Mouse (Mus musculus) embryonic facial prominence, embryonic 11.5 days (tissue): Measurements from ENCODE around the gene Terb1. TPM values are rescaled to one million over a fixed set of nuclear protein-coding genes. Genes with fewer than 3 reads are reported as not detected.

ENCODE experiments used
- ATAC-seq: fragments of 200-750 bp; cut with Nextera tagmentation; replicated peaks from 2 replicates; pipeline ENCODE4 v1.8.0; 2017; ENCODE audit warnings: low read depth; ENCODE audit not compliant: insufficient number of reproducible peaks, low FRiP score, low TSS enrichment
- DNase-seq: peaks from one replicate; pipeline ENCODE4 v3.0.0-alpha.2; 2015; ENCODE audit warnings: low spot score
- H3K27ac ChIP-seq: fragments of 300-500 bp; sonication (generic); replicated peaks from 2 replicates; pipeline ENCODE4 v1.5.1; 2014; ENCODE audit warnings: mild to moderate bottlenecking, low read depth, low read length, control low read depth
- H3K27me3 ChIP-seq: fragments of 300-500 bp; sonication (generic); 2 replicates; pipeline ENCODE4 v1.6.1; 2014; ENCODE audit warnings: mild to moderate bottlenecking, low read length, moderate library complexity, mixed read lengths; ENCODE audit not compliant: control insufficient read depth, insufficient read depth
- H3K36me3 ChIP-seq: fragments of 300-500 bp; sonication (generic); replicated peaks from 2 replicates; pipeline ENCODE4 v1.6.1; 2014; ENCODE audit warnings: low read depth, mild to moderate bottlenecking, low read length, moderate library complexity, mixed read lengths; ENCODE audit not compliant: control insufficient read depth, insufficient read depth
- H3K4me1 ChIP-seq: fragments of 300-500 bp; sonication (generic); 2 replicates; pipeline ENCODE4 v1.6.1; 2014; ENCODE audit warnings: low read length, mixed read lengths; ENCODE audit not compliant: control insufficient read depth, insufficient read depth
- H3K4me2 ChIP-seq: fragments of 300-500 bp; sonication (generic); 2 replicates; pipeline ENCODE4 v1.6.1; 2014; ENCODE audit warnings: low read depth, mild to moderate bottlenecking, control low read depth, low read length, moderate library complexity
- H3K4me3 ChIP-seq: fragments of 300-500 bp; sonication (generic); 2 replicates; pipeline ENCODE4 v1.5.1; 2014; ENCODE audit warnings: low read depth, low read length, control low read depth
- H3K9ac ChIP-seq: fragments of 300-500 bp; sonication (generic); replicated peaks from 2 replicates; pipeline ENCODE4 v1.6.1; 2014; ENCODE audit warnings: mild to moderate bottlenecking, control low read depth, low read length
- H3K9me3 ChIP-seq: fragments of 300-500 bp; sonication (generic); replicated peaks from 2 replicates; pipeline ENCODE4 v1.6.1; 2016; ENCODE audit warnings: mild to moderate bottlenecking, low read length, inconsistent platforms, mixed read lengths; ENCODE audit not compliant: control insufficient read depth
- WGBS: fragments of 180-500 bp; shearing (Covaris S2); extraction: QIAGEN DNeasy Blood & Tissue Kit; methylation state at CpG from one replicate; pipeline ENCODE4 v1.1.7; 2014; 5-methylcytosine and 5-hydroxymethylcytosine counted together
- polyA plus RNA-seq: library from polyadenylated mRNA; unstranded; fragments of >200 nt; fragmentation: Nextera tagmentation; extraction: Ambion mirVana; gene quantifications from 2 replicates; pipeline ENCODE4 v1.2.1, GENCODE M21; 2014

Terb1 gene
- polyA plus RNA-seq, 1 experiment from 2014 or later = 0.39 TPM

- Histone ChIP-seq H3K4me1 (no peaks in the 10 kb centered on the region), H3K9me3 (no peaks in the 10 kb centered on the region), H3K9ac (no peak overlapping the region), H3K27ac (no peak overlapping the region), H3K4me2 (no peak overlapping the region), H3K4me3 (no peak overlapping the region), H3K36me3 (peaks cover 5% of the 10 kb centered on the region), H3K27me3 (no peaks in the 10 kb centered on the region)
- ATAC-seq (no peak), DNase-seq (no peak)
- 77% methylated on average over 6 of the region's 6 CpGs for WGBS
Measured at GRCm38 (mm10) chr8:104416022-104416421, 93.7 kb downstream of the Terb1 start.

DNA sequence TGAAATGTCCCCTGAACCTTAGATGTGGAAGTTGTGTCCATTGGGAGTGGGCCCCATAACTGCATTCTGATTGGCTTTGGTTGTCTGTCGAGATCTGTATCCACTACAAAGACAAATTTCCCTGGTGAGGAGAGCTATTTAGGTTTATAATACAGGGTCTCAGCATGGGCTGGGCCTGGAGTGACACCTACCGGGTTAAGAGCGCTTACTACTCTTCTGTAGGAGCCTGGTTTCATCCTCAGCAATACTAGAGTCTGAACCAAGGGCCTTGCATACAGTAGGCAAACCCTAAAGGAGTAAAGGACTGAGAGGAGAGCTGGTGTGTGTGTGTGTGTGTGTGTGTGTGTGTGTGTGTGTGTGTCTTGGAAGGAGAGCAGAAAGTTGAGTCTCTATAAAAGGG is 95.5 kb downstream of the Terb1 start:
- H3K9ac ChIP-seq = no peak overlapping the region
- ATAC-seq (no peak), DNase-seq (no peak)
- no peaks in the 10 kb centered on the region for H3K9me3 ChIP-seq
- 56% methylated on average over 3 of the region's 3 CpGs for WGBS
- H3K4me2 ChIP-seq = no peak overlapping the region
- peaks cover 5% of the 10 kb centered on the region for H3K36me3 ChIP-seq
- no peaks in the 10 kb centered on the region for H3K27me3 ChIP-seq
- no peak overlapping the region for H3K27ac ChIP-seq
- no peak overlapping the region for H3K4me3 ChIP-seq
- H3K4me1 ChIP-seq = no peaks in the 10 kb centered on the region

- H3K4me1 ChIP-seq = no peaks in the 10 kb centered on the region
- 83% methylated on average over 4 of the region's 4 CpGs for WGBS
- no peaks in the 10 kb centered on the region for H3K27me3 ChIP-seq
- no peak overlapping the region for H3K27ac ChIP-seq
- H3K36me3 ChIP-seq = peaks cover 5% of the 10 kb centered on the region
- DNase-seq (no peak), ATAC-seq (0 out of 2 replicates have a peak, but pooled peaks have one; percentile 42)
- H3K9me3 ChIP-seq = no peaks in the 10 kb centered on the region
- H3K9ac ChIP-seq = no peak overlapping the region
- no peak overlapping the region for H3K4me2 ChIP-seq
- H3K4me3 ChIP-seq = no peak overlapping the region
Measured at GRCm38 (mm10) chr8:104413770-104414169, 95.9 kb downstream of the Terb1 start.

DNA sequence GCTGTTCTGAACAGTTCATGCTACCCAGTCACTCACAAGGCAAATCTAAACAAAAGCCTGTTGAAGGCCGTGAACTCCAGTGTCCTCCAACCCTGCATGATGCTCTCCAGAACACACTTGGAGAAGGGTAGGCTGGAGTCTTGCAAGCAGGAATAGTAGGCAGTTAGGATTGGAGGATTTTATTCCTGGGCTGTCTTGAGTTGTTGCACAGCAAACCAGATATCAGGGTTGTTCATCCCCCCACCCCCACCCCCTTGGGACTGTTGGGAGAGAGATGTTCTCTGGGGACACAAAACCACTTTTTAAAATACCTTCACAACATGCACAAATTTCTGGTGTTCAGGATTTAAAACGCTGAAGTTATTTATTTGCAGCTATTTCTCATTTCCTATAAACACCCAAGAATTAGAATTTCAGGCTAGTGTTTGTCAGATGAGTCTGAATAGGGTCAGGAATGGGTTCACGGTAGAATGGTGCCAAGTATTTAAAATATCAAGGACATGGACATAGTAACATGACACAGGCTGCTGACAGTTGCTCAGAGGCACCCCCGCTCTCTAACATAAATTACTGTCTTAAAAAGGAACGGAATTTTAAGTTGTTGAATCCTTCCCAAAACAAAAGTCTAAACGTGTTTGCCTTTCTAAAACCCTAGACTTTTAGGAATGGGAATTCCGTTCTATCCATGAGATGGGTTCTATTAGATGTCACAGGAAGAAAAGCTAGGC is 96.7 kb downstream of the Terb1 start:
- ATAC-seq = no peak

DNA sequence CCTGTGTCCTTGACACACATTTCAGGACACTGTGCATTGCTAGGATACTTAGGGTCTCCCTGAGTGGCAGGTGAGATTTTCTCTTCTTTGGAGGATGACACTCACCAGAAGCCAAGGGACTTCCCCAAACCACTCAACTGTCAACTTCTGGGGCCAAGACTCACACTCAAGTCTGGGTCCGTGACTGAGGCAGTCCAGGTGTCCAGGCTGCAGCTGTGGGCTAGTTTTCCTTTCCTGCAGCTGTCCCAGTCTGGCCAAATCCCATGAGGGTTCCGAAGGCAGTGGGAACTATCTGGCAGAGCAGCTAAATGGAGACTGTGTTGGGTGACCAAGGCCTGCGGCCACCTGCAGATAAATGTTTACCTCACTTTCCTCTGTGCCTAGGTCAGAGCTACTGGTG is 97.7 kb downstream of the Terb1 start:
- H3K9ac ChIP-seq = no peak overlapping the region
- no peaks in the 10 kb centered on the region for H3K36me3 ChIP-seq
- WGBS = 78% methylated on average over 3 of the region's 3 CpGs
- ATAC-seq (no peak), DNase-seq (no peak)
- H3K4me1 ChIP-seq = no peaks in the 10 kb centered on the region
- no peaks in the 10 kb centered on the region for H3K27me3 ChIP-seq
- no peak overlapping the region for H3K4me2 ChIP-seq
- no peak overlapping the region for H3K4me3 ChIP-seq
- H3K27ac ChIP-seq = no peak overlapping the region
- H3K9me3 ChIP-seq = no peaks in the 10 kb centered on the region

More for the DNA sequence above, 96.7 kb downstream of the Terb1 start:
- 71% methylated on average over 7 of the region's 7 CpGs for WGBS
- DNase-seq = no peak
- no peak overlapping the region for H3K4me2 ChIP-seq
- peaks cover 5% of the 10 kb centered on the region for H3K36me3 ChIP-seq
- H3K4me1 ChIP-seq = no peaks in the 10 kb centered on the region
- H3K9me3 ChIP-seq = no peaks in the 10 kb centered on the region
- H3K27ac ChIP-seq = no peak overlapping the region
- H3K27me3 ChIP-seq = no peaks in the 10 kb centered on the region
- no peak overlapping the region for H3K9ac ChIP-seq
- no peak overlapping the region for H3K4me3 ChIP-seq

DNA sequence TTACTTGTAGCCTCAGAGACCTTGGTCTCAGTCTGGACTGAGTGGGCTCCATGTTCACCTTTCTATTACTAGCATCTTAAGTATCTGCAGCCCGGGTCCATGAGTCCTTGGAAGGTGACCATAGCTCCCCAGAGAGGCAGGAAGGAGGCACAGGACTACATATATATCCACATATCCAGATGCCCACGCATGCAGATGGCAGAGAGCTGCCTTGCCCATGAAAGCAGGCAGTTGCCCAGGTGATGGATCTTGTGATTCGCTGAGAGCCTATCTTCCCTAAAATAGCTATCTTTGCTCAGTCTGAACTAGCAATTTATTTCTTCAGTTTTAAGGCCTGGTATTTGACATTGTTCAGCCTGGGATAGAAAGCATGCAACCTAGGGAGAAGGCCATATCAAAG is 98.2 kb downstream of the Terb1 start:
- Histone ChIP-seq H3K36me3 (no peaks in the 10 kb centered on the region), H3K27ac (no peak overlapping the region), H3K4me2 (no peak overlapping the region), H3K4me3 (no peak overlapping the region), H3K27me3 (no peaks in the 10 kb centered on the region), H3K9me3 (no peaks in the 10 kb centered on the region), H3K4me1 (no peaks in the 10 kb centered on the region), H3K9ac (no peak overlapping the region)
- ATAC-seq (no peak), DNase-seq (no peak)
- WGBS = 87% methylated on average over 3 of the region's 3 CpGs

DNA sequence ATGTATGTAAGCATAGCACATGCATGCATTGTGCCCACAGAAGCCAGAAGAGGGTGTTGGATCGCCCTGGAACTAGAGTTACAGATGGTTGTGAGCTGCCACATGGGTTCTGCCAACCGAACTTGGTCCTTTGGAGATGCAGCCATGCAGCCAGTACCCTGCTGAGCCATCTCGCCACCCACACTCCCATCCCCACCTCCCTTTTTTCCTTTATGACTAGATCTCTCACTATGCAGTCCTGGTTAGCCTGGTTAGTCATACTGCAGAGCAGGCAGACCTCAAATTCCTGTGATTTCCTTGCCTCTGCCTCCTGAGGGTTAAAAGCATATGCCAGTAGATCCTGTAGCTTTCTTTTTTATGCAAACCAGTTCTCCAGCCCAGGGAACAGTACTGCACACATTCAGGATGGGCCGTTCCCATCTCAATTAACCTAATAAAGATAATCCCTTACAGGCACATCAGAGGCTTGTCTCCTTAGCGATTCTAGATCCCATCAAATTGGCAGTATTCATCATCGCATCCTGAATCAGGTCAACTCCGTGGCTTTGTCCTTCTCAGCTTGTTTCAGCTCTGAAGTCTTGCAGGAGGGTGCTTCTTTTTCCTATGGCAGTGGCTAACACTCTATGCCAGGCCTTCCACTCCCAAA is 99.0 kb downstream of the Terb1 start:
- H3K9ac ChIP-seq = no peak overlapping the region
- H3K4me3 ChIP-seq = no peak overlapping the region
- WGBS = 59% methylated on average over 7 of the region's 7 CpGs
- H3K27ac ChIP-seq = no peak overlapping the region
- no peak for DNase-seq
- H3K4me1 ChIP-seq = no peaks in the 10 kb centered on the region
- no peak for ATAC-seq
- no peak overlapping the region for H3K4me2 ChIP-seq
- H3K9me3 ChIP-seq = no peaks in the 10 kb centered on the region
- no peaks in the 10 kb centered on the region for H3K27me3 ChIP-seq
- no peaks in the 10 kb centered on the region for H3K36me3 ChIP-seq

DNA sequence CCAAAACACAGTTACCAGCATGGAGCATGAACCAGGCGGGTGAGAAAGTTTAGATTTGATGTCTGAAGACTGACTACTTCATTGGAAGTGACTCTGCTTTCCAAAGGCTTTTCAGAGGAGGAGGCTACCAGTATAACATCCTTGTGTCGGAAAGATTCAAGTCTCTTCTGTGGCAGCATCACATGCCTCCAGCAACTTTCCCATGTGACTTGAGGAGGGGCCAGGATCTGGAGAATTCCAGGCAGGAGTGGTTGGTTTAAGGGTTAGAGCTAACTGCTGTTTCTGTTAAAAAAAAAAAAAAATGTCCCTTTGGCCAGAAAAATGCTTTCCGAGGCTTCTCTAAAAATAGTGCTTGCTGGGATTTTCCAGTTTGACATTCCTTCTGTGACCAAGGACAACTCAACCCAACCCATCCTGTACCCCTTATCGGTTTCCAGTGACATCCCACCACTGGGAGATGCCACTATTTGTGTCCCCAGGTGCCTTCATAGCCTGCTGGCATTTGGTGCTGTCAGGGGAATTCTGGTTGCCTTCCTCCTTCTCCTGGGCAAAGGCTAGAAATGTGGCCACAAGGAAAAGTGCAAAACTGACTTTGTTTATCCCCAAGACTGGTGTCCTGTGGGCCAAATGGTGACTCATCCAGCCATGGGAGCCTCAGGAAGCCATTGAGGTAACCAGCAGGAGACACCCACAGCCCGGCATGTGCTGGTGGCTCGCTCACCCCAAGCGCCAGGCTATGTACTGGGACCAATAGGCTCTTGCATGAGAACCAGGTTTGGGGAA is 101.2 kb downstream of the Terb1 start:
- Histone ChIP-seq H3K4me1 (no peaks in the 10 kb centered on the region), H3K27me3 (no peaks in the 10 kb centered on the region), H3K9ac (no peak overlapping the region), H3K27ac (no peak overlapping the region), H3K4me3 (no peak overlapping the region), H3K4me2 (no peak overlapping the region), H3K36me3 (no peaks in the 10 kb centered on the region), H3K9me3 (no peaks in the 10 kb centered on the region)
- no peak for ATAC-seq
- DNase-seq = no peak
- WGBS = 92% methylated on average over 7 of the region's 7 CpGs
